Mouse (Mus musculus) liver, embryonic 11.5 days (tissue): Measurements from ENCODE around the gene Sept7. TPM values are rescaled to one million over a fixed set of nuclear protein-coding genes. Genes with fewer than 3 reads are reported as not detected.

Source experiments
- ATAC-seq: fragments of 200-750 bp; cut with Nextera tagmentation; replicated peaks from 2 replicates; pipeline ENCODE4 v1.8.0; 2017; ENCODE audit warnings: moderate number of reproducible peaks, mild to moderate bottlenecking, moderate TSS enrichment, moderate library complexity; ENCODE audit not compliant: low FRiP score
- DNase-seq: peaks from one replicate; pipeline ENCODE4 v3.0.0-alpha.2; 2017; ENCODE audit warnings: low spot score
- H3K27ac ChIP-seq: fragments of 300-500 bp; sonication (generic); 2 replicates; pipeline ENCODE4 v1.5.1; 2014; ENCODE audit warnings: mild to moderate bottlenecking, low read depth, low read length, control low read depth
- H3K27me3 ChIP-seq: fragments of 300-500 bp; sonication (generic); replicated peaks from 2 replicates; pipeline ENCODE4 v1.6.1; 2014; ENCODE audit warnings: low read length, mixed read lengths; ENCODE audit not compliant: control insufficient read depth, insufficient read depth
- H3K36me3 ChIP-seq: fragments of 300-500 bp; sonication (generic); 2 replicates; pipeline ENCODE4 v1.6.1; 2014; ENCODE audit warnings: mild to moderate bottlenecking, low read length, moderate library complexity, mixed read lengths; ENCODE audit not compliant: control insufficient read depth, insufficient read depth
- H3K4me1 ChIP-seq: fragments of 300-500 bp; sonication (generic); replicated peaks from 2 replicates; pipeline ENCODE4 v1.6.1; 2014; ENCODE audit warnings: low read length, mixed read lengths; ENCODE audit not compliant: control insufficient read depth, insufficient read depth
- H3K4me2 ChIP-seq: fragments of 300-500 bp; sonication (generic); 2 replicates; pipeline ENCODE4 v1.6.1; 2014; ENCODE audit warnings: mild to moderate bottlenecking, control low read depth, moderate library complexity
- H3K4me3 ChIP-seq: fragments of 300-500 bp; sonication (generic); 2 replicates; pipeline ENCODE4 v1.5.1; 2014; ENCODE audit warnings: low read depth, low read length, control low read depth
- H3K9ac ChIP-seq: fragments of 300-500 bp; sonication (generic); 2 replicates; pipeline ENCODE4 v1.6.1; 2014; ENCODE audit warnings: low read depth, low read length, control low read depth
- H3K9me3 ChIP-seq: fragments of 300-500 bp; sonication (generic); 2 replicates; pipeline ENCODE4 v1.6.1; 2016; ENCODE audit warnings: low read length, inconsistent platforms, mixed read lengths; ENCODE audit not compliant: control insufficient read depth
- WGBS: fragments of 180-500 bp; shearing (Covaris S2); extraction: QIAGEN DNeasy Blood & Tissue Kit; methylation state at CpG from one replicate; pipeline ENCODE4 v1.1.7; 2014; 5-methylcytosine and 5-hydroxymethylcytosine counted together
- polyA plus RNA-seq: library from polyadenylated mRNA; unstranded; fragments of >200 nt; fragmentation: Nextera tagmentation; extraction: Ambion mirVana; gene quantifications from 2 replicates; pipeline ENCODE4 v1.2.1, GENCODE M21; 2014

Gene Sept7
- polyA plus RNA-seq, 1 experiment from 2014 or later = 219 TPM

DNA sequence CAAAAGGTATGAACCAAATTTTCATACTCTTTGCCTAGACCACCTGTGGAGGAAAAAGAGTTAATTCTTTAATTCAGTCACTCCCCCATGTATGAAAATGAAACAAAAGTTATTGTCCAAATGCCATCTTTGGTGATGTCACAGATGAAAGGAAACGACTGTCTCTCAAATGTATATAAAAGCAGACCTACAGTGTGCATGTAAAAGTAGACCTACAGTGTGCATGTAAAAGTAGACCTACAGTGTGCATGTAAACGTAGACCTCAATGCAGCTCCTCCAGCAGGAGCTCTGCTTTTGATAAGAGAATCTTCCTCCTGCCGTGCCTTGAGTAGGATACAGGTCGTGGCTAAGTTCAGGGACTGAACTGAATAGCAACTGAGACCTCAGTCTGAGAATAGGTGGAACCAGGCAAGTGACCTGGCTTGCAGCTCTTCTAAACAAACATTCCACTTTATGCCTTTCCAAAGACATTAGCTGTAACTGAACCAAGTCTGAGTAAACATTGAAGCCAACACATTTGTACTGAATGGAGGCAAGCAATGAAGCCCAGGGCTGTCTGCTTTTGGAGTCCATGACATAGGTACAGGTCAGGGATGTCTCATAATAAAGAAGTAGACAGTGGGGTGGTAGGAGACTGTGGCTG is 75.6 kb downstream of the Sept7 start:
- H3K4me1 ChIP-seq = no peaks in the 10 kb centered on the region
- no peaks in the 10 kb centered on the region for H3K9me3 ChIP-seq
- H3K27me3 ChIP-seq = no peaks in the 10 kb centered on the region
- no peaks in the 10 kb centered on the region for H3K36me3 ChIP-seq
- ATAC-seq (no peak), DNase-seq (no peak)
- WGBS = 76% methylated on average over 4 of the region's 4 CpGs
- H3K4me2 ChIP-seq = no peak overlapping the region
- H3K27ac ChIP-seq = no peak overlapping the region
- no peak overlapping the region for H3K9ac ChIP-seq
- no peak overlapping the region for H3K4me3 ChIP-seq

DNA sequence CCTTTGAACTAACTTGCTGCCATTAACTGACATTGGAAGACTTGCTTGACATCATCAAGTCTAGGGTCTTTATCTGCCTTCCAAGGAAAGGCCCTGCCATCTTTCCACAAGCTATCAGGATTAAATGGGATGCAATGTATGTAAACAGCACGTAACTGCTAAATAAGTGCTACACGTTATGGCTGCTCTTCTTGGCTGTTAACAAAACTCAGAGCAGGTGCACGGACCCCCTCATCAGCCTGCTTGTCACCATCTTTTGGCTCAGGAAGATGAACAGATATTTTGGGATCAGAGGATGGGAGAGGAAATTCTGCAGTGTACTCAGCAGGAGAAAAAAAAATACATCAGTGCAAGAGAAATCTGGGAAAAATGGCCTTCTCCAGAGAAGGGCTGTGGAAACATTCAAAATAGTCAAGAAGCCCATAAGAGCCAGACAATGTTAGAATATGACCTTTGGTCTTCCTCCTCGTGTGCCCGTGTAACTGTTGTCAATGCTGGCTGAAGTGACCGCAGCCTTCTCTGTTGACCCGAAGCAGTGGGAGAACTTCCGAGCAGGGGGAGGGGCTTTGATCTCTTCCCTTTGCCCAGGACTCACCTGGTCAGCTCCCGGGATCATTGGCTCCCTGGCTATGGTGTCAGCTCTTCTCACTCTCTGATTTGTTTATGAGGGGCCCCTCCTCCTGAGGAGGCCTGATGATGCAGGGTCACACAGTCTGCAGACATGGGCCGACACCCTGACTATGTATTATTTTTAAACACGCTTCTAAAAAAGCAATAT is 76.9 kb downstream of the Sept7 start:
- H3K9ac ChIP-seq = no peak overlapping the region
- no peaks in the 10 kb centered on the region for H3K36me3 ChIP-seq
- WGBS = 75% methylated on average over 11 of the region's 11 CpGs
- no peaks in the 10 kb centered on the region for H3K27me3 ChIP-seq
- H3K4me1 ChIP-seq = no peaks in the 10 kb centered on the region
- H3K27ac ChIP-seq = no peak overlapping the region
- ATAC-seq (no peak), DNase-seq (no peak)
- H3K9me3 ChIP-seq = no peaks in the 10 kb centered on the region
- no peak overlapping the region for H3K4me2 ChIP-seq
- no peak overlapping the region for H3K4me3 ChIP-seq

DNA sequence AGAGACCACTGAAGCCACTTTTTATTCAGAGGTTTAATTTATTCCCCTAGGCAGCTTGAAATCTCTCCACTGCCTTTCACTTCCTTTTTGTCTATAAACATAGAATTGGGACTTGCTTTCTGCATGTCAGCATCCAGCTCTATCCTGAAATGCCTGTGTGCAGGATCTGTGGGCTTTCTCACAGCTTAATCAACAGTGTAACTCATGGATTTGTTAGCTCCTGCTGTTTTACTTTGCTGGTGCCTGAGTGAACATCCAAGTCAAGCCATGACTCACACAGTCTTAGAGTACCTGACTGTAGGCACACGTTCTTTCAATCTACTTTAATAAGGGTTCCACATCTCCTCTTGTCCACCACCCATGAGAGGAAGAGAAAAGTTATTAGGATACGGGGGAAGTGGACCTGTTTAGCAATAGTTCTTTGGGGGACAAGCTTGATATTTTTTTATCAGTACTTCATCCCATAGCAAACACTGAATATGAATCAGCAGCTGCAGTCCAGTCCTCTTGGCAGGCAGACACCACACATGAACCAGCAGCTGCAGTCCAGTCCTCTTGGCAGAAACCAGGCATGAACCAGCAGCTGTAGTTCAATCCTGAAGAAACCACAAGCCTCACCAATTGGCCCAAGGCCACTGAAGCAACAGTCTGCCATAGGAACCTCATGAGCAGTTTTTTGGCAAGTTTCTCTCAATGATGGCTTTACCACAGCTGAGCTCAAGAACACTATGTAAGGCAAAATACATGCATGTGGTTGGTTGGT is 85.4 kb downstream of the Sept7 start:
- ATAC-seq (no peak), DNase-seq (no peak)
- Histone ChIP-seq H3K4me3 (no peak overlapping the region), H3K9me3 (no peaks in the 10 kb centered on the region), H3K4me2 (no peak overlapping the region), H3K27ac (no peak overlapping the region), H3K36me3 (no peaks in the 10 kb centered on the region), H3K27me3 (no peaks in the 10 kb centered on the region), H3K9ac (no peak overlapping the region), H3K4me1 (no peaks in the 10 kb centered on the region)
- 75% methylated on average over 2 of the region's 2 CpGs for WGBS

DNA sequence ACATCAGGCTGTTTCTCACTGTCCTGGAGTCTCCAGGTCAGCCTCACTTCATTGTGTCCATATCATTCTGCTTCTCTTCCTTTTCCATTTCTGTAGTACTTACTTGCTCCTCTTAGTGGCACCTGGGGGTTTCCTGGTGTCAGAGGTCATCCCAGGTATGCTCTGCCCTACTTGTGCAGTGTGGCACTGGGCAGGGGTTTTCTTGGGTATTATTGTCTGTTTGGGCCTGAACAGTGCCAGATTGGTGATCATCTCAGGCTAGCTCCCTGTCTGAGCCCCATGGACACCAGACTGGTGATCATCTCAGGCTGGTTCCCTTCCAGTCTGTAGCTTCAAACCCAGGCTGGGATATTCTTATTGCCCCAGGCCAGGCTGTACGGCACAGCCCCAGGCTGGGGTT is 88.2 kb downstream of the Sept7 start:
- H3K4me3 ChIP-seq = no peak overlapping the region
- no peak for DNase-seq
- WGBS = 57% methylated on average over 1 of the region's 1 CpGs
- no peak overlapping the region for H3K27ac ChIP-seq
- H3K4me1 ChIP-seq = no peaks in the 10 kb centered on the region
- no peak for ATAC-seq
- H3K27me3 ChIP-seq = no peaks in the 10 kb centered on the region
- no peak overlapping the region for H3K9ac ChIP-seq
- no peaks in the 10 kb centered on the region for H3K9me3 ChIP-seq
- no peak overlapping the region for H3K4me2 ChIP-seq
- H3K36me3 ChIP-seq = no peaks in the 10 kb centered on the region

DNA sequence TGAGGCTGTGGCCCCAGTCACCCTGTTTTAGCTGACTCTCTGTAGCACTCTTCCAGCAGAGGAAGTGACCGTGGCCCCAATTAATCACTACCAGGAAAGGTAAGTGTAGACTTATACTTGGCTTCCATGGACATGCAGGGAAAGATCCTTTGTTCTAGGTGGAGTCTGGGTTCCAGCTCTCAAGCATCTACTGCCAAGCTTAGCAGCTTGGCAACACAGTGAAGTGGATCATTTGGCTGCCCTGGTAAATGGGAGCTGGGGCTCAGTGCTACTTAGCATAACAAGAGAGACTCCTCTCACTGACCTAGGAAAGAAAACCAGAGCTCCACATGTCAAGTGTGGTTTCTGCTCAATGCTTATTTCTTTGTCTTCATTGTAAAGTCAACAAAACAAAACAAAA is 101.5 kb downstream of the Sept7 start:
- H3K4me1 ChIP-seq = no peaks in the 10 kb centered on the region
- H3K4me3 ChIP-seq = no peak overlapping the region
- H3K9me3 ChIP-seq = no peaks in the 10 kb centered on the region
- no peak overlapping the region for H3K4me2 ChIP-seq
- no peak for ATAC-seq
- H3K27me3 ChIP-seq = no peaks in the 10 kb centered on the region
- no peak overlapping the region for H3K9ac ChIP-seq
- WGBS = 78% methylated on average over 1 of the region's 1 CpGs
- no peak for DNase-seq
- H3K36me3 ChIP-seq = no peaks in the 10 kb centered on the region
- no peak overlapping the region for H3K27ac ChIP-seq

DNA sequence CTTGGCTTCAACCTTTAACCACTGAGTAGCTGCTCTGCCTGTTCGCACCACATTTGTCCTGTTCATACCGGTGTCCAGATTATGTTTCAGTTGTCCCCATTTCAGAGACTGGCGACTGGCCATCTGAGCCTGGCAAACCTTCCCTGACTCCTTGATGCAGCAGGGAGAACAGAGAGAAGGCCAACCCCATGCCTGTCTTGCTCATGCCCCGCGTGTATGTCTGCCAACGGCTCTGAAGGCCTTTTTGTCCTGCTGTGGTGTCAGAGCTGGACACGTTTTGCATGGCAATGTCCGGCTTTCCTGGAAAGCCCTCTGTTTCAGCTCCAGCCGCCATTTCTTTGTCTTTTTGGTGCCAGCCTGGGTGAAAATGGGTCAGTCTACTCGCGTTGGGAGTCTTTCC is 103.6 kb downstream of the Sept7 start:
- H3K36me3 ChIP-seq = no peaks in the 10 kb centered on the region
- H3K27ac ChIP-seq = no peak overlapping the region
- no peak overlapping the region for H3K9ac ChIP-seq
- DNase-seq (no peak), ATAC-seq (no peak)
- WGBS = 82% methylated on average over 11 of the region's 11 CpGs
- no peak overlapping the region for H3K4me3 ChIP-seq
- H3K27me3 ChIP-seq = no peaks in the 10 kb centered on the region
- H3K4me1 ChIP-seq = no peaks in the 10 kb centered on the region
- no peak overlapping the region for H3K4me2 ChIP-seq
- H3K9me3 ChIP-seq = no peaks in the 10 kb centered on the region

DNA sequence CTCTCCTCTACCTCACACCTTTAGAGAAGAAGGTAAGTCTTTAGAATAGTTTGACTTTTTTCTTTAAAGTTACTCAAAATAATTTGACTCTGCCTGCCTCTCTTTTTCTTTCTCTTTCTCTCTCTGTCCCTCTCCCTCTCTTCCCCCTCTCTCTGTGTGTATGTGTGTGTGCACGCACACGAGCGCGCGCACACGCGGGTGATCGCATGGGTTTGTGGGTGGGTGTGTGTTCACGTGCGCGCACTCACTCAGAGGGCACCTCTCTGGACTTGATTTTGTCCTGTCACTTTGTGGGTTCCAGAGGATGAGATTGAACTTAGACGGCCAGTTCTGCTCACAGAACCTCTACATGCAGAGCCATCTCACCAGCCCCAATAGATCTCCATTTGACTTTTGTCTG is 105.3 kb downstream of the Sept7 start:
- Histone ChIP-seq H3K4me1 (no peaks in the 10 kb centered on the region), H3K4me3 (no peak overlapping the region), H3K27me3 (no peaks in the 10 kb centered on the region), H3K27ac (no peak overlapping the region), H3K36me3 (no peaks in the 10 kb centered on the region), H3K4me2 (no peak overlapping the region), H3K9me3 (no peaks in the 10 kb centered on the region), H3K9ac (no peak overlapping the region)
- ATAC-seq (no peak), DNase-seq (no peak)
- WGBS = 96% methylated on average over 12 of the region's 12 CpGs

DNA sequence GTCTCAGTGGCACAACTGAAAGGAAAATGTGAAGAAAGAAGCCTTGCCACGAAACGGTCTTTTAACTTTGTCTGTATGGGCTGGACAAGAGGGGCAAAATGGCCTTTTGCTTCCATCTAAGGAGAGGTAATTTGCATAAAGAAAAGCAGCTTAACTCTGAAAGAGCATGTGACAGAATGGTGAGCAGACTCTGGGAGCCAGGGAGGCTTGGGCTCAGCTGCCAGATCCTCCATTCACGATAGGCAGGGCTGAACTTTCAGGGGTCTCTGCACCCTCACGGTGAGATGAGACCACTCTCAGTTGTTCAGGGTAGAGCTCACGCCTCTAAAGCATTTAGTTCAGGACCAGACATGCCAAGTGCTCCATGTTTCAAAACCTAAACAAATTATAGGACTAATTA is 105.8 kb downstream of the Sept7 start:
- no peak overlapping the region for H3K9ac ChIP-seq
- no peaks in the 10 kb centered on the region for H3K9me3 ChIP-seq
- H3K4me2 ChIP-seq = no peak overlapping the region
- H3K36me3 ChIP-seq = no peaks in the 10 kb centered on the region
- no peaks in the 10 kb centered on the region for H3K4me1 ChIP-seq
- H3K27ac ChIP-seq = no peak overlapping the region
- 73% methylated on average over 5 of the region's 5 CpGs for WGBS
- no peak overlapping the region for H3K4me3 ChIP-seq
- no peaks in the 10 kb centered on the region for H3K27me3 ChIP-seq
- ATAC-seq (no peak), DNase-seq (no peak)
